Mouse (Mus musculus) bone marrow macrophage, adult 2 months (primary cell): ENCODE data around the gene Nhlrc2.

Source experiments
- CTCF ChIP-seq: IDR thresholded peaks from 2 replicates; pipeline ENCODE4 v1.5.1; 2012; ENCODE audit warnings: low read depth, mild to moderate bottlenecking, low read length, moderate library complexity
- POLR2A ChIP-seq: IDR thresholded peaks from 2 replicates; pipeline ENCODE4 v1.6.1; 2012; ENCODE audit warnings: mild to moderate bottlenecking, low read depth, low read length, borderline replicate concordance

- TF ChIP-seq POLR2A (no peak), CTCF (no peak)
These were observed 3.2 kb upstream of the Nhlrc2 start for GRCm38 (mm10) chr19:56544681-56545388.
